Mouse (Mus musculus) neural tube, embryonic 11.5 days (tissue): ENCODE data around the gene Nrp1. TPM values are rescaled to one million over a fixed set of nuclear protein-coding genes. Genes with fewer than 3 reads are reported as not detected.

Experiments
- ATAC-seq: fragments of 200-750 bp; cut with Nextera tagmentation; 2 replicates; pipeline ENCODE4 v1.8.0; 2017; ENCODE audit warnings: moderate number of reproducible peaks, mild to moderate bottlenecking, moderate TSS enrichment, moderate library complexity; ENCODE audit not compliant: insufficient read depth, low FRiP score, low TSS enrichment
- DNase-seq: peaks from one replicate; pipeline ENCODE4 v3.0.0-alpha.2; 2015; ENCODE audit warnings: low spot score
- H3K27ac ChIP-seq: fragments of 300-500 bp; sonication (generic); 2 replicates; pipeline ENCODE4 v1.5.1; 2014; ENCODE audit warnings: low read depth, mild to moderate bottlenecking, low read length
- H3K27me3 ChIP-seq: fragments of 300-500 bp; sonication (generic); 2 replicates; pipeline ENCODE4 v1.6.1; 2014; ENCODE audit warnings: mild to moderate bottlenecking, low read length, mixed read lengths; ENCODE audit not compliant: control insufficient read depth, insufficient read depth
- H3K36me3 ChIP-seq: fragments of 300-500 bp; sonication (generic); 2 replicates; pipeline ENCODE4 v1.6.1; 2014; ENCODE audit warnings: mild to moderate bottlenecking, low read length, moderate library complexity, mixed read lengths; ENCODE audit not compliant: control insufficient read depth, insufficient read depth
- H3K4me1 ChIP-seq: fragments of 300-500 bp; sonication (generic); 2 replicates; pipeline ENCODE4 v1.6.1; 2014; ENCODE audit warnings: low read length, mixed read lengths; ENCODE audit not compliant: control insufficient read depth, insufficient read depth
- H3K4me2 ChIP-seq: fragments of 300-500 bp; sonication (generic); 2 replicates; pipeline ENCODE4 v1.6.1; 2014; ENCODE audit warnings: low read depth, mild to moderate bottlenecking, moderate library complexity
- H3K4me3 ChIP-seq: fragments of 300-500 bp; sonication (generic); 2 replicates; pipeline ENCODE4 v1.5.1; 2014; ENCODE audit warnings: low read depth, low read length
- H3K9ac ChIP-seq: fragments of 300-500 bp; sonication (generic); 2 replicates; pipeline ENCODE4 v1.6.1; 2014; ENCODE audit warnings: mild to moderate bottlenecking, low read length
- H3K9me3 ChIP-seq: fragments of 300-500 bp; sonication (generic); 2 replicates; pipeline ENCODE4 v1.6.1; 2016; ENCODE audit warnings: low read length; ENCODE audit not compliant: control insufficient read depth
- WGBS: fragments of 180-500 bp; shearing (Covaris S2); extraction: QIAGEN DNeasy Blood & Tissue Kit; methylation state at CpG from one replicate; pipeline ENCODE4 v1.1.7; 2014; 5-methylcytosine and 5-hydroxymethylcytosine counted together
- polyA plus RNA-seq: library from polyadenylated mRNA; unstranded; fragments of >200 nt; fragmentation: Nextera tagmentation; extraction: Ambion mirVana; gene quantifications from 2 replicates; pipeline ENCODE4 v1.2.1, GENCODE M21; 2014

The Nrp1 gene
- polyA plus RNA-seq, 1 experiment from 2014 or later: 84.3 TPM

DNA sequence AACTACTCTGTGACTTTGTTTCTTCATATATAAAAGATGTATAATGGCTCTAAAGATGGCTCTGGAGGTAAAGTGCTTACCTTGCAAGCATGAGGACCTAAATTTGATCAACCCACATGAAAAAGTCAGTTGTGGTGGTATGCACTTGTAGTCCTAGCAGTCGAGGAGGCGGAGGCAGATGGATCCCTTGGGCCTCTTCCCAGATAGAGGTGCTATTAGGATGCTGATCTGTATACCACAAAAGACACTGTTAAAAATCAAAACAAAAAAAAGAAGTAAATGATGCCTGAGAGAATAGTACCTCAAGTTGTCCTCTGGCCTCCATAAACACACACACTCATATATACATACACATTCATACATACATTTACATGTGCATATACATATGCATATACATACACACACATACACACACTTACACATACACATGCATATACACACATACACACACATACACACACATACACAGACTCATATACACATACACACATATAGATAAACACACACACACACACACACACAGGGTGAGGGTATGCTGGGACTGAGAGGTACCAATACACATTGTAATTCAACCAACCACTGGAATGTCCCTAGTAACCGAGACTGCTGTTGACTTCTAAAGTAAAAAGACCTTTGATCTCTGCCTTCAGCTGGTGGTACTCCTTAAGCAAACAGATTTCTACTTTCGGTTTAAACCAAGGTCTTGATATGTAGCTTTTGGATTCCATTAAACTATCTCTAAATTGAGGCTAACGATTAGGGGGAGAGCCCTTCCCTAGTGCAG lies 115.2 kb downstream of the Nrp1 start:
- Histone ChIP-seq H3K27me3 (no peaks in the 10 kb centered on the region), H3K27ac (no peak overlapping the region), H3K4me3 (no peak overlapping the region), H3K9me3 (no peaks in the 10 kb centered on the region), H3K9ac (no peak overlapping the region), H3K36me3 (peaks cover 2% of the 10 kb centered on the region), H3K4me1 (no peaks in the 10 kb centered on the region), H3K4me2 (no peak overlapping the region)
- DNase-seq: no peak
- WGBS: 82% methylated on average over 5 of the region's 5 CpGs
- no peak for ATAC-seq

DNA sequence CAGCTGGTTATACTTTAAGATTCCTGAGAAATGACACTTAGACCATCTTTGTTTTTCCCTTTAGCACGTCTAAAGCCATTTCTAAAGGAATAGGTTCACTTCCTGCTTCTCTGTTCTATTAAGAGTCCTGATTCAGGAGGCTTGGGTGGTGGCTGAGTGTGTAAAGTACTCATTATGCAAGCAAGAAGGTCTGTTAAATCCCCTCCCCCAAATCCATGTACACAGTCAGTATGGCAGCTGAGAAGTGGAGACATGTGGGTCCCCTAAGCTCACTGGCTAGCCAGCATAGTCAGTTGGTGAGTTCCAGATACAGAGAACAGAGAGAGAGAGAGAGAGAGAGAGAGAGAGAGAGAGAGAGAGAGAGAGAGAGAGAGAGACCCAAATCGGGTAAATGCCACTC lies 116.2 kb downstream of the Nrp1 start:
- no peaks in the 10 kb centered on the region for H3K9me3 ChIP-seq
- DNase-seq (no peak), ATAC-seq (no peak)
- H3K4me2 ChIP-seq: no peak overlapping the region
- H3K27ac ChIP-seq: no peak overlapping the region
- 64% methylated on average over 2 of the region's 2 CpGs for WGBS
- no peak overlapping the region for H3K4me3 ChIP-seq
- H3K36me3 ChIP-seq: peaks cover 2% of the 10 kb centered on the region
- no peaks in the 10 kb centered on the region for H3K4me1 ChIP-seq
- H3K9ac ChIP-seq: no peak overlapping the region
- no peaks in the 10 kb centered on the region for H3K27me3 ChIP-seq

DNA sequence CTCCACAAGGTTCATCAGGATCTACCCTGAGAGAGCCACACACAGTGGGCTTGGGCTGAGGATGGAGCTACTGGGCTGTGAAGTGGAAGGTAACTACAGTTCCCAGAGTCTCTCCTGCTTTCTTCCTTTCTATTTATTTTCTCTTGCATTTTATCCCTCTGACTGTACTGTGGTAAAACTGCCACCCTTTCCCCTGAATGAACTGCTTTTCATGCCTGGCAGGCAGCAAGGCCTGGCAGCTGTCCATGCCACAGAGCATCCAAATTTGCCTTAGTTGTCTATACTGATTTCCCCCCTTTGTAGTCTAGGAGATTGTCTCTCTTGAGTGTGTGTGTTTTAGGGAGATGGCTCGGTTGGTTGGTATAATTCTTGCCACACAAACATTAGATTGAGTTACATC lies 117.8 kb downstream of the Nrp1 start:
- H3K4me1 ChIP-seq: no peaks in the 10 kb centered on the region
- no peak overlapping the region for H3K4me3 ChIP-seq
- H3K4me2 ChIP-seq: no peak overlapping the region
- no peaks in the 10 kb centered on the region for H3K27me3 ChIP-seq
- peaks cover 2% of the 10 kb centered on the region for H3K36me3 ChIP-seq
- H3K27ac ChIP-seq: no peak overlapping the region
- 73% methylated on average over 1 of the region's 1 CpGs for WGBS
- no peaks in the 10 kb centered on the region for H3K9me3 ChIP-seq
- no peak for DNase-seq
- ATAC-seq: no peak
- H3K9ac ChIP-seq: no peak overlapping the region

DNA sequence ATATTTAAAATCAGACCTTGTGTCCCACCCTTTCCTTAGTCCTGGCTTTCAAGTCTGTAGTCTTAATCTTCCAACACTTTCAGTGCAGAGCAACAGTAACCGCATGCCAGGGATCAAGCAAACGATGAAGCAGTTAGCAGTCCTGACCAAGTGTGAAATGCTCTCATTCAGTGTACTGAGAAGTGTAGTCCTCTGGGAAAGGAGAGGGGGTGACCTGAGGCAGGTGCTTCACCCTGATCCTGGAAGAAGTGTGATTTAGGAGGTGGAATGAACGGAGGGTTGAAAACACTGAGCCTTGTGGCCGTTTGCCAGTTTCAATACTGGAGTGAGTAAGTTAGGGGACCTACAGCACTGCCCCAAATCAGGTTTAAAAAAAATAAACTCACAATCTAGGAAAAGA lies 119.6 kb downstream of the Nrp1 start:
- Histone ChIP-seq H3K9me3 (no peaks in the 10 kb centered on the region), H3K27me3 (no peaks in the 10 kb centered on the region), H3K9ac (no peak overlapping the region), H3K4me2 (no peak overlapping the region), H3K36me3 (peaks cover 2% of the 10 kb centered on the region), H3K4me1 (no peaks in the 10 kb centered on the region), H3K4me3 (no peak overlapping the region), H3K27ac (no peak overlapping the region)
- no peak for ATAC-seq
- whole genome bisulfite sequencing: 87% methylated on average over 4 of the region's 4 CpGs
- DNase-seq: no peak

DNA sequence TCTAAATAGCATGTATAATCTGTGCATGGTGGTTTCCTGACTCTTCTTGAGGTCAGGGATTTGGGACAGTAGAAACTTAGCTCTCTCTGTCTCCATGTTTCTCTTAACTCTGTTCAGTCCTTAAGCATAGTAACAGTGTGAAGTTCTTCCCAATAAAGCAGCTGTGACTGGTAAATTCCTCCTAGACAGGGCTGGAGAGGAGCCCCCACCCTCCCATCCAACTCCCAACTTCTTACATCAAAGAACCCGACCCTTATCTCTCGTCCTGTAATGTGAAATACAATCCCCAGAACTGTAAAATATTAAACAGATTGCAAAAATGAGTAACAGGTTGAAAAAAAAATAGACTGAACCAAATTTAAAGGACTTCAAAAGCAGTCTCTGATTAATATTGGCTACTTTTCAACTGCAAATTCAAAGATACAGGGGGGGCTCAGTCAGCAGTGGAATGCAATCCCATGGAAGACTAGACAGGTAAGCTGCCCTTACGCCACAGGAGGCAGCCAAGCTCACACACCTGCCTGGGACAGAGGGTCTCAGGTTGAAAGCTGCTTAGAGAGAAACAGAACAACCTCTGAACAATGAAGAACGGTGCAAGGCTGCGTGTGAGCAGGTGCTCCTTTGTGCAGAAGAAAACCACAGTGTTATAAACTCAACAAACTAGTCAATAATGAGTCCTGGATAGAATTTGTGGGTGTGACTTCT lies 121.1 kb downstream of the Nrp1 start:
- no peak overlapping the region for H3K27ac ChIP-seq
- ATAC-seq: no peak
- 74% methylated on average over 5 of the region's 5 CpGs for WGBS

DNA sequence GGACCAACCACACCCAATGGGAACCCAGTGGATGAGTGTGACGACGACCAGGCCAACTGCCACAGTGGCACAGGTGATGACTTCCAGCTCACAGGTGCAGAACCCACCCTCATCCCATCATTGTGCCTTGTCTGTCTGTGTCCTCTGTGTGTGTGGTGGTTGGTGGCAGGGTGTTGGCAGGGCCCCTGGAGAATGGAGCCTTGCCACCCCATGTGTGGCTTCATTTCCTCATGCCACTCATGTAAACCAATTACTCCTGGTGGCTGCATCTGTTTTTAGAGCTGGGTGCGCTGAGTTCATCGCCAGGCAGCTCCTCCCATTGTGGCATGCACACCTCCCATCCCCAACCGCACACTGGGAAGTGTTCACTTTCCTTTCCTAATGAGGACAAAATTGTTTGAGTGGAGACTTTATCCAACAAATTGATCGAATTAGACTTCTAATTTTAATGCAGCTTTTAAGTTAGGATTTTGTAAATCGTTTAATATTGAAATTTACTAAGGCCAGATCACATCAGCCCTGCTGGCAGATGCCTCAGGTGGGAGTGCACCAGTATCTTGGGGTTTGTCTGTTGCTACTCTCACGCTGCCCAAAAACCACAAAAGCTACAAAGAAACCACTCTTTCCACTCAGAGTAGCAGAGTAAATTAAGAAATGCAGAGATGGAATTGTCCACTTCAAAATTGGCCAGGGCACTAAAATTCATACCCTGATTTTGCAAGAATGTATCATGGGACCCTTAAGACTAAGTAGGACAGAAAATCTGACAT lies 122.7 kb downstream of the Nrp1 start:
- Histone ChIP-seq H3K9ac (no peak overlapping the region), H3K27me3 (no peaks in the 10 kb centered on the region), H3K4me2 (no peak overlapping the region), H3K27ac (no peak overlapping the region), H3K9me3 (no peaks in the 10 kb centered on the region), H3K36me3 (peaks cover 2% of the 10 kb centered on the region), H3K4me3 (no peak overlapping the region), H3K4me1 (no peaks in the 10 kb centered on the region)
- WGBS: 87% methylated on average over 8 of the region's 8 CpGs
- ATAC-seq: no peak
- DNase-seq: no peak

More for the DNA sequence above, 121.1 kb downstream of the Nrp1 start:
- H3K9me3 ChIP-seq: no peaks in the 10 kb centered on the region
- H3K4me1 ChIP-seq: no peaks in the 10 kb centered on the region
- no peak overlapping the region for H3K4me2 ChIP-seq
- H3K27me3 ChIP-seq: no peaks in the 10 kb centered on the region
- DNase-seq: no peak
- H3K4me3 ChIP-seq: no peak overlapping the region
- peaks cover 2% of the 10 kb centered on the region for H3K36me3 ChIP-seq
- no peak overlapping the region for H3K9ac ChIP-seq

DNA sequence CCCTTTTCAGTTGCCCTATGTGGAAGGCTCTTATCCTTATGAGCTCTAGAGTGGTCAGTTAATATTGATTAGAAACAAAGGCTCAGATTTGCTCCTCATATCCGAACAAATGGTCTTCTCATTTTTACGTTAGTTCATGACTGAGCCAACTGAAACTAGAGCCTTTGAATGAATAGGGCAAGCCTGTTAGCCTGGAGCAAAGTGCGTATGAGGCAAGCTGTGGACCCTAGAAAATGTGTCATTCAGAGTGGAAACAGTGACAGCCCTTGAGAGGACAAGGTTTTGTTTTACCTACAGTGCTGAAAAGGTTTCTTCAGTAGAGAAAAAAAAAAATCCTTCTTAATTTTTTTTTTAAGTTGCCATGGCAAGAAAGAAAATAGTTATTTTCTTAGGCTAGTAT lies 124.9 kb downstream of the Nrp1 start:
- H3K4me1 ChIP-seq: 0 out of 2 replicates have a peak, but pooled peaks cover 6% of the 10 kb centered on the region
- no peaks in the 10 kb centered on the region for H3K27me3 ChIP-seq
- no peaks in the 10 kb centered on the region for H3K36me3 ChIP-seq
- no peak overlapping the region for H3K27ac ChIP-seq
- no peak for ATAC-seq
- H3K4me3 ChIP-seq: no peak overlapping the region
- DNase-seq: no peak
- no peak overlapping the region for H3K4me2 ChIP-seq
- H3K9me3 ChIP-seq: no peaks in the 10 kb centered on the region
- 83% methylated on average over 3 of the region's 3 CpGs for WGBS
- H3K9ac ChIP-seq: no peak overlapping the region

DNA sequence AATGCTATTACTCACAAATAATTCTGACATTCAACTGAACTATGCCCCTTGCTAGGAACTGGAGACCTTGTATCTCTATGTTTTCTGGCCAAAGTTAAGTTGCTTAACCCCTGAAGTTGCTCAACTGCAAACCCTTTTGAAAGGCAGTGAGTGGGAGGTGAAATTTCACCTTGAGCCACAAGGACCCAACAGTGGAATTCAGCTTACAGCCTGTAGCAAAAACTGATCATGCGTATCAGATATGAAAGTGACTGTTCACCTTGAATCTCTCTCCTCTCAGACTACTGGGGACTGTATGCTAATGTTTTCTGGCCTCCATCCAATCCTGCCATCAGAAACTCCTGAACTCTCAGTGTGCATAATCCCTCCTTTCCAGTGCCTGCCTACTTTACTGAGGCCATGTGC lies 126.3 kb downstream of the Nrp1 start:
- H3K27ac ChIP-seq: no peak overlapping the region
- H3K9ac ChIP-seq: no peak overlapping the region
- H3K36me3 ChIP-seq: no peaks in the 10 kb centered on the region
- no peak for DNase-seq
- peaks cover 6% of the 10 kb centered on the region; the same call in 1 of the 2 replicates for H3K4me1 ChIP-seq
- 85% methylated on average over 1 of the region's 1 CpGs for WGBS
- no peaks in the 10 kb centered on the region for H3K9me3 ChIP-seq
- H3K27me3 ChIP-seq: no peaks in the 10 kb centered on the region
- no peak for ATAC-seq
- no peak overlapping the region for H3K4me2 ChIP-seq
- H3K4me3 ChIP-seq: no peak overlapping the region
